Mouse (Mus musculus) CH12.LX (cell line): ENCODE measurements around the gene Unc119b.

Experiments used
- CTCF ChIP-seq, 2 experiments: IDR thresholded peaks in 1 of 2; conservative IDR thresholded peaks in 1 of 2; 2 replicates each; pipeline ENCODE4 v1.5.1; 2011 to 2012; ENCODE audit warnings: low read depth in 2 of 2, low read length in 2 of 2, improper control_type of control experiment in 1 of 2, inconsistent platforms in 1 of 2, mild to moderate bottlenecking in 1 of 2, moderate library complexity in 1 of 2
- E2F4 ChIP-seq: IDR thresholded peaks from 2 replicates; pipeline ENCODE4 v1.6.1; 2011; ENCODE audit warnings: low read depth, low read length, improper control_type of control experiment; ENCODE audit not compliant: insufficient replicate concordance
- EP300 ChIP-seq: IDR thresholded peaks from 2 replicates; pipeline ENCODE4 v1.6.1; 2011; ENCODE audit warnings: low read length, improper control_type of control experiment
- MAX ChIP-seq: IDR thresholded peaks from 2 replicates; pipeline ENCODE4 v1.6.1; 2011; ENCODE audit warnings: low read length, improper control_type of control experiment
- POLR2A ChIP-seq: IDR thresholded peaks from 2 replicates; pipeline ENCODE4 v1.6.1; 2011; ENCODE audit warnings: low read depth, mild to moderate bottlenecking, improper control_type of control experiment, low read length
- POLR2AphosphoS2 ChIP-seq: IDR thresholded peaks from 2 replicates; pipeline ENCODE4 v1.6.1; 2011; ENCODE audit warnings: low read depth, low read length, improper control_type of control experiment
- USF1 ChIP-seq: IDR thresholded peaks from 2 replicates; pipeline ENCODE4 v1.6.1; 2014; ENCODE audit warnings: low read depth, mild to moderate bottlenecking, inconsistent platforms, low read length, improper control_type of control experiment
- ZNF384 ChIP-seq: IDR thresholded peaks from 2 replicates; pipeline ENCODE4 v1.6.1; 2012; ENCODE audit warnings: low read depth, low read length, improper control_type of control experiment, inconsistent platforms

DNA sequence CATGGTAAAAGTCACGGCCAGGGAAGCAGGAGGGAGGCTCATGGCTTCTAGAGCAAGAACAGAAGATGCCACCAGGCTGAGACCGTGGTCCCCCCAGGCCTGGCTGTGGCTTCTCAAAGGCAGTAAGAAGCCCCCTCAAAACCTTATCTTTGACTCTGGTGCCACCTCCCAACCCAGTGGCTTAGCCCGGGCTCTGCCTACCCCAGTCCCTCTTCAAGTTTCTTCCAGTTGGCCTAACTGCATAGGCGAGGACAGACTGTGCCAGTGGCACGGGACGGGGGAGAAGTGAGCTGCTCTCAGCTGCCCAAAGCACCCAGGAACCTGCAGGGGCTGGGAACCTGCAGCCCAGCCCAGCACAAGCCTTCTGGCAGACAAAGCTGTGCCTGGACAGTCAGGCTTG lies 10.1 kb downstream of the Unc119b start:
- TF ChIP-seq CTCF (conservative IDR thresholded peaks at IDR 0.05 in 1 of 2, IDR thresholded peaks at IDR 0.05 in 1 of 2; ENCODE audit: low read depth in 2 of 2, low read length in 2 of 2) (no peak), E2F4 (no peak), ZNF384 (no peak), EP300 (no peak), POLR2A (no peak), MAX (no peak), USF1 (no peak), POLR2AphosphoS2 (no peak)
